Mouse (Mus musculus) spleen, adult 18-20 months (tissue): ENCODE measurements around the gene Cdh15.

Source experiments
- DNase-seq, 2 experiments: peaks; one replicate each; pipeline ENCODE4 v3.0.0; 2022; ENCODE audit warnings: mixed read lengths in 2 of 2

Cdh15 gene

GRCm38 (mm10) chr8:122847829-122848561, at the start of gene Cdh15:
Gene Cdh15, plus strand, starts transcription at chr8:122847966.
- no peak for DNase-seq

DNA sequence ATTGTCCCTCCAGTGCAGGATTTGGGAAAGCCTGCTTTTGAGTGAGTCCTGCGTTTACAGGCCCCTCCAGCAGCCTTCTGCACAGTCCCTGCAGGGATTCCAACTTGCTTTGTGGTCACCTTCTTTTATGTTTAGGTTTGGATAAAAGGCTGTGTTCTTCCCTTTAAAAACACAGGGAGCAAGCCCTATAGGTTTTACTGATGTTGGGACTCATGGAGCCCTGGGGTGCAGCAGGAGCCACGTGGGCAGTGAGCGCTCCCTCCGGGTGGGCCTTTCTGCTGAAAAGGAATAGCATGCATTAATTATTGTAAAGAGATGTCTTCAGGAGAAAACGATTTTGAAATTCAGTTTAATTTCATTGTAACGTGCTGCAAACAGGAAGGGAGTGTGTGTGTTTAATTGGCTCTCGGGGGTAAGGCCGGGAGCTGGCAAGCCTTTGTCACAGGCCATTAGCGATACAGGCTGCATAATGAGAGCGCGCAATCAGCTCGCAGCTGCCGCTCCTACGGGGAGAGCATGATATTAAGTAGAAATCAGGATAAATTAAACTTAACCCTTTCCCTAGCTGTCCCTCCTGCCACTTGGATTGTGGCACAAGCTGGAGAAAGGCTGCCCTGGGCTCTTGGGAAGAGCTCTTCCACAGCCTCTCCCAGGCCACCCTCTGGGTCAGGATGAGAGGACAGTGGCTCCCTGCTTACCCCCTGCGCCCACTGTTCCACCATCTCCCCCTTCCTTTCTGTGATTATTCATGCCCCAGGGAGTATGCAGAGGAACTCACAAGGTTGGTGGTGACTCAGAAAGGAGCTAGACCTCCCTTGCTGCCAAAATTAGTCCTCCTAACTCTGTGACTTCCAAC, 43.6 kb upstream of the Cdh15 start:
- no peak for DNase-seq

- DNase-seq = no peak
Measured at GRCm38 (mm10) chr8:122805349-122805748, 42.4 kb upstream of the Cdh15 start.

GRCm38 (mm10) chr8:122806956-122807538, 40.7 kb upstream of the Cdh15 start:
- no peak for DNase-seq

GRCm38 (mm10) chr8:122807907-122808306, 39.9 kb upstream of the Cdh15 start:
- DNase-seq = no peak

DNA sequence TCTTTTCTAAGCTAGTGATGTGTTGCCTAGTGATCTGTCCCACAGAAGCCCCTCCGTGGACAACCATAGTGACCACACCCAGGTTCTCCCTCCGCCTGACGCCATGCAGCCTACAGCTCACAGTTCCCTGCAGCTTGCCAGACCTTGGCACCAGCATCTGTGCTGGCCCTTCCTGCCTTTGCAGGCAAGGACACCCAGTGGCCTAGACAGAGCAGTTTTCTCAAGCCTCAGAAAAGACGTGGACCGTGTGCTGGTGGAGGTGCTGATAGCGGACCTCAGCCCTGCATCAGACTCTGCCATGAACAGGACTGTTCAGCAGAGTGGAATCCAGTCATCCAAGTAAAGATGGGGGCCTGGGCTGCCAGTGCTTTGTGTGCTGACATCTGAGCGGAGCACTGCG, 37.4 kb upstream of the Cdh15 start:
- no peak for DNase-seq

DNA sequence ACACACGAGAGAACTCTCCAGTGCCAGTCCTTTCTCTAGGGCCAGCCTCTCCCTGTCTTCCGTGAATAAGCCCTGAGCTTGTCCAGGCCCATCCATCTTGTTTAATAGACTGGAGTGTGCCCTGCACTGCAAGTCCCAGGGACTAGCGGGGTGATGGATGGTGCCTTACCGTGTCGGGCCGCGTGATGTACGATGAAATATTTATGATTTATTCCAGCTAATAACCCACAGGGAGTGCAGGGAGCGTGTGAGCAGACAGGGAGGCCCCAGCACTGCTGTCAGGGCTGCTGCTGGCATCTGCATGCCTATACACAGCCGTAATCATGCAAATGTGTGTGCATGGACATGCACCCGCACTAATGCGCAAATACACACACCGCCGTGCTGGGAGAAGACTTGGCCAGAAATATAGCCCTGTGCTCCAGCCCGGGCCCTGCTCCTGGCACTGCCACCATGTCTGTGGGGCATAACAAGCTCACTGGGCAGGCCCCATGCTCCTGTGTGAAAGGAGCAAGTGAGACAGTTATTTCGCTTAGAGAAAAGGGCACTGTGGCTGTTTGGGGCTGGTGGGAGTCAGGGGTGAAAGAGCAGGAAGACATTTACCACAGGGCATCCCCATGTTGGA, 35.8 kb upstream of the Cdh15 start:
- no peak for DNase-seq

DNA sequence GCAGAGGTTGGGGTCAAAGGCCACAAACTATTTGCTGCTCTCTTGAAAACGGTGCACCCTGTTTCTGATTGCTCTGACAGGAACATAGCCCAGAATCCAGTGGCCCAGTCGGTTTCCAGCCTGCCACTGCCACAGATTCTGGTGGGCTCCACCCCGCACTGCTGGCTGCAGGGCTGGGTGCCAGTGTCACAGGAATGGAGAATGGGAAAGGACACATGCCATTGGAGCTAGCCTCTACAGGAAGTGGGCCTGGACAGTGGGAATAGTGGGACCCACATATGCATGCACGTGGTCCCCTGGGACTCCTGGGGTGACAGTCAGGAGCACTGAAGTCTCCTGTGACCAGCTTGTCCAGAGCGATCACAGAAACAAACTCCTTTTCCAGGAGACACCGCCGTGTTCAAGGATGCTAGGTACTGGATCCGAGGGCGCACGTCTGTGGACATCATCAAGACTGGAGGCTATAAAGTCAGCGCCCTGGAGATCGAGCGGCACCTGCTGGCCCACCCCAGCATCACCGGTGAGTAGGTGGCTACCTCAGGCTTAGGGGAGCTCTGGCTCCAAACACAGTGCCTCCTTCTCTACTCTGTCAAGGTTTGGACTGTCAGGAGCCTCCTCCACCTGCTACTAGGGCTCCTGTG, 35.0 kb upstream of the Cdh15 start:
- no peak for DNase-seq

DNA sequence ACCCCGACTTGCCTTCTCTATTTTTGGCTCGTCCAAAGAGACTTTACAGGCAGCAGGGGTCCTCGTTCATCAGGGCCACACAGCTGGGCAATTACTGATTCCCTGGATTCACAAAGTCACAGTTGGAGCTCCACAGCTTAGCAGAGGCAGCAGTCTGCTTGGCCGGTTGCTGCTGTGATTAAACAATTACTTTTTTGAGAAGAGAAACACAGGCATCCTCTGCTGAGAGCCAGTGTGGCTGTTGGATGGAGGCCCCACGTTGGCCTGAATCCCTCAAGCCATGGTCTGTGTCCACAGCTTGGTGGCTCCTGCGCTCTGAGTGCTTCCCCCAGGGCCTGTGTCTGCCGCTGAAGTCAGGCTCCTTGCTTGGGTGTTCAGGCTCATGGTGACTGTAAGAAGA, 33.2 kb upstream of the Cdh15 start:
- no peak for DNase-seq

- DNase-seq = no peak
Measured at GRCm38 (mm10) chr8:122816965-122817364, 30.8 kb upstream of the Cdh15 start.

- no peak for DNase-seq
Measured at GRCm38 (mm10) chr8:122817724-122818496, 29.9 kb upstream of the Cdh15 start.

GRCm38 (mm10) chr8:122819776-122820175, 28.0 kb upstream of the Cdh15 start:
- no peak for DNase-seq

DNA sequence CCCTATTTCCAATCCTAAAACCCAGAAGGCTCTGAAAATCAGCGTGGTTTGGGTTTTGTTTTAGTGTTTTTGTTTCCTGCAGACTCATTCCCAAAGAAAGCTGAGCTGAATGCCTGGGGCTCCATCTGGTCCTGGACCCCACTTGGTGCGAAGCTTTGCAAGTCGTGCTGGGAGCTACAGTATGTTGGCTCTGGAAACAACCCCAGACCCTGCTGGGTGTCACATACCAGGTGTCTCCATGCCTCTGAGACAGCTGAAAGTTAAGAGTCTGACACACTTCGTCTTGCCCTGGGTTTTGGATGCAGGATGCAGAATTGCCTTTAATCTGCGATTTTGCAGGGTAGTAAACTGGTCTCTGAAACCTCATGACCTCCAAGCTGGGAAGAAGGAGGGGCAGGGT, 23.2 kb upstream of the Cdh15 start:
- no peak for DNase-seq

GRCm38 (mm10) chr8:122824986-122825385, 22.8 kb upstream of the Cdh15 start:
- DNase-seq = no peak

DNA sequence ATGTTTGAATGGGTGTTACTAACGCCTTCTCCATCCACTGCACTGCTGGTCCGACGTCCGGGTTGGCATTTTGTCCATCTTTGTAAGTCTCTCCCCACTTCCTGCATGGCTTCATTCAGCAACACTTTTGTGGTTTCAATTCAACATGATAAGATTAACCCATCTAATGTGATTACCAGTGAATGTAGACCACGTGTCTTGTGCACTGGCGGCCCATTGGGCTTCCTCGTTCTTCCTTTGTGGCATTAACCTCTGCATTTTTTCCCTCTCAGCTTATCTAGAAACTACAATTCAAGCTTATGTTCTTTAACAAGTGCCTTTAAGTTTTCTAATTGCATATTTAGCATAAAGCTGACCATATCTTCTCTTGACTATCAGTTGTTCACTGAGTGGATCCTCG, 22.4 kb upstream of the Cdh15 start:
- no peak for DNase-seq

- DNase-seq = no peak
Measured at GRCm38 (mm10) chr8:122829396-122829795, 18.4 kb upstream of the Cdh15 start.

GRCm38 (mm10) chr8:122830349-122831061, 17.3 kb upstream of the Cdh15 start:
- peak; percentile 82 to 97 for DNase-seq

DNA sequence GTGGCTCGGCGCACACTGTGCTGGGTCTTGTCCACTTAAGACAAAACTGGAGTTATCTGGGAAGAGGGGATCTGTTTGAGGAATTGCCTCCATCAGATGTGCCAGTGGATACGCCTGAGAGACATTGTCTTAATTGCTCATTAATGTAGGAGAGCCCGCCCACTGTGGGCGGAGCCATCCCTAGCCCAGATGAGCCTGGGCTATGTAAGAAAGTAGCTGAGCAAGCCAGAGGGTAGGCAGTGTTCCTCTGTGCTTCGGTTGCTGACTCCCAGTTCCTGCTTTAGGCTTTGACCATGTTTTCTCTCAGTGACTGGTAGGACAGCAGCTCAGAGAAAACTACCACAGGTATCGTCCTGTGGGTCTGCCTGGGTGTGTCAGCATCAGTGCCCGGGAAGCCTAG, 13.3 kb upstream of the Cdh15 start:
- no peak for DNase-seq

DNA sequence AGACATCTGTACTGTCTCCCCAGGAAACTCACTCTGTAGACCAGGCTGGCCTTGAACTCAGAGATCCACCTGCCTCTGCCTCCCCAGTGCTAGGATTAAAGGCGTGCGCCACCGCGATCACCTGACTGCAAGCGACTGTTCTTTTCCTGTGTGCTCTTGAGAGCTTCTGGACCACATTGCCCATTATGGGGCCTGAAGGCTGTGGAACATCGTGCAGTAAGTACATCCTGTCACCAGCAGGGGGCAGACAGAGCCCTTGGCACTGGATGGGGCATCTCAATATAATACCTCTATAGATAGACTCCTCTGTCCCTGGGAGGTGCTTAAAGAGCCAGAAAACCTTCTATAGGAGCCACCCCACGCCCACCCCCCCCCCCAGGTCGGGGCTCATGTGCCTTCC, 12.8 kb upstream of the Cdh15 start:
- DNase-seq = peak; percentile 64 to 80

DNA sequence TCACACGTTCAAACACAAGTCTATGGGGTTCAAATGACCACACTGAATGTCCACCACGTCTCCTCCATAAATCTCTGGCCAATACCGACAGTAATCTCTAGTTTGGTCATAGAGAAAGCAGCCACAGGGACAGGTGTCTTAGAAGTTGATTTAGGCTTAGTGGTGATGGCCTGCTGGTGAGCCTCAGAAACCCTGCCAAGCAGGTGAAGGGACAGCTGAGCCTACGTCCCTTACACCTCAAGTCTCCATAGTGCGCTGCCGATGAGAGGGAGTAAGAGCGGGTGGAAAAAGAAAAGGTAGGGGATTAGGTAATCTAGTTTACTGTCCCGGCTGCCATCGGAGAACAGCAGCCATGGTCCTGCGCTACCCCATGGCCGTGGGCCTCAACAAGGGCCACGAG, 11.6 kb upstream of the Cdh15 start:
- DNase-seq = no peak

- DNase-seq = no peak
Measured at GRCm38 (mm10) chr8:122836696-122837095, 11.1 kb upstream of the Cdh15 start.
